Mouse (Mus musculus): ENCODE measurements around the gene Pip4k2b. TPM values are rescaled to one million over a fixed set of nuclear protein-coding genes. Genes with fewer than 3 reads are reported as not detected.

Pip4k2b gene
- polyA plus RNA-seq, 1 experiment, result 26.0 TPM

GRCm38 (mm10) chr11:97685613-97686321, 58.7 kb downstream of the Pip4k2b start, which contains the start of gene Cisd3:
Cisd3 (plus strand) TSS chr11:97685826.
- Histone ChIP-seq H3K4me3 (ENCODE audit: insufficient read depth, low read length) (peak within 1 kb of the TSS; percentile 60), H3K4me1 (ENCODE audit: control insufficient read depth, insufficient read depth, low read length) (peaks cover 27% of the 10 kb centered on the region), H3K27ac (ENCODE audit: insufficient read depth, low read depth, low read length) (peak within 1 kb of the TSS; percentile 15; the same call in 1 of the 2 replicates)
- no peak for TF ChIP-seq POLR2A (IDR thresholded peaks at IDR 0.05; ENCODE audit: borderline replicate concordance, low read depth, low read length)
- no peak for TF ChIP-seq CTCF (IDR thresholded peaks at IDR 0.05; ENCODE audit: low read depth, low read length)

DNA sequence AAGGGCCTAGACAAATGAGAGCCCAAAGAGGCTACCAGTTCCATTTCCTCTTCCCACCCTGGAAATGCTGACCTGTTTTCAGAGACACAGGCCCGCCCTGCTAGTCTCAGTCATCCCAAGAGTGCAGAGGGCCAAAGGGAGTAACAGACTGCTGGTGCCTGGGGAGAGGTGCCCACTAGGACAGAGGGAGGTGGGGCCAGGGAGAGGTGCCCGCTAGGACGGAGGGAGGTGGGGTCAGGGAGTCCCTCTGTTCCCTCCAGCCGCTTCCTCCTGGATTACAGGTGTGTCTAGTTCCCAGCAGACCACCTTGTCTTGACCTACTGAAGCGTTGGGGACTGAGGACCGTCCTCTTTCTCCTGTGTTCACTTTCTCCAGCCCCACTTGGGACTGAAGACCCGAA, 59.7 kb downstream of the Pip4k2b start:
- no peak overlapping the region for H3K4me3 ChIP-seq (ENCODE audit: insufficient read depth, low read length)
- H3K27ac ChIP-seq (ENCODE audit: insufficient read depth, low read depth, low read length), result peak overlapping the region; percentile 17; the same call in 1 of the 2 replicates
- no peak for TF ChIP-seq POLR2A (IDR thresholded peaks at IDR 0.05; ENCODE audit: borderline replicate concordance, low read depth, low read length)
- TF ChIP-seq CTCF (IDR thresholded peaks at IDR 0.05; ENCODE audit: low read depth, low read length), result no peak
- peaks cover 27% of the 10 kb centered on the region for H3K4me1 ChIP-seq (ENCODE audit: control insufficient read depth, insufficient read depth, low read length)

DNA sequence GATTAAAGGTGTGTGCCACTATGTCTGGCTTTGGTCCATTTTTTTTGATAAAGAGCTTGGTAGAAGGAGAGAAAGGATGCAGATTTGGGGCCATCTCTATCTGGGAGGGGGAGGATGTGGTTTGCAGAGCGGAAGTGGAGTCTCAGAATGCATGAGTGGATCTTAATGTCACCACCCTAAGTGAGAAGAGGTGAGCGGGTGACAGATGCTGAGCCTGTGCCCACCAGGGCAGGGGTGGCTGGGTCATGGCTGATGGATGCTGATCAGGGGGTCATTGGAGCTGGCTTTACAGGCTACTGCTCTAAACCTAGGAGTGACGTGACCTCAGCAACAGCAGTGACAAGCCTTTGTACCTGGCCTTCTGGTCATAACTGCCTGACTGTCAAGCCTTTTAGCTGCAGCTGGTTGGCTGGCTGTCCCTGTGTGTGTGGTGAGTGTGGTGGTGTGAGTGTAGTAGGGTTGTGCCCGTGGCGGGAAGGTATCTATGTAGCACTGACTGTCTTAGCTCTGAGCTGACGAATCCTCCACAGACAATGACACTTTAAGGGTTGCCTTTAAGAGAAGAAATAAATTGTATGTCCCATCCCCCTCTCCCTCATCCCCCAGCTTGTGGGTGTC, 60.3 kb downstream of the Pip4k2b start:
- H3K4me1 ChIP-seq (ENCODE audit: control insufficient read depth, insufficient read depth, low read length), result peaks cover 27% of the 10 kb centered on the region
- peak overlapping the region; percentile 17; the same call in 1 of the 2 replicates for H3K27ac ChIP-seq (ENCODE audit: insufficient read depth, low read depth, low read length)
- H3K4me3 ChIP-seq (ENCODE audit: insufficient read depth, low read length), result no peak overlapping the region
- TF ChIP-seq CTCF (IDR thresholded peaks at IDR 0.05; ENCODE audit: low read depth, low read length) (no peak), POLR2A (IDR thresholded peaks at IDR 0.05; ENCODE audit: borderline replicate concordance, low read depth, low read length) (no peak)

DNA sequence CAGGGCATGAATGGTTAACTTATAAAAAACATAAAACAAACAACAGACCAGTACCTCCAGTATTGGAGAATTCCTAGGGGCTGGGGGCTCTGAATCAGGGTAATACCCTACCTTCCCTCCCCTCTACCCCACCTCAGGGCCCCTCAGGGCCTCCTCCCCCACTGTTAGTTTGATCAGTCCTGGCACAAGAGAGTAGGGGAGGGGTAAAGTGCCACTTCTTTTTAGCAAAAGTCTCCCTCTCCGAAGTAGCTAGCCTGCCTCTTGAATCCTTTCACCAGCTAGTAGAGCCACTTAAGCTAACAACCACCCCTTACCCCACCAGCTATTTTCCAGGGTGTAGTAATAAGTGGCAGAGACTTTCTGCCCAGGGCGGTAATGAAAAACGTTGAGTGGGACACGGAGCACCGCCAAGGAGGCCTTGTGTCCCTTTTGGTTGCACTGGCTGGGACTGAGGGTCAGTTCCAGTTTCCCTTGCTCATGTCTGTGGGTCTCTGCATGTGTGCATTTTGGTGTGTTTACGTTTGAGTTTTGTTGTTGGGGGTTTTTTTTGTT, 61.9 kb downstream of the Pip4k2b start:
- no peak for TF ChIP-seq CTCF (IDR thresholded peaks at IDR 0.05; ENCODE audit: low read depth, low read length)
- TF ChIP-seq POLR2A (IDR thresholded peaks at IDR 0.05; ENCODE audit: borderline replicate concordance, low read depth, low read length), result no peak
- Histone ChIP-seq H3K4me1 (ENCODE audit: control insufficient read depth, insufficient read depth, low read length) (peaks cover 27% of the 10 kb centered on the region), H3K27ac (ENCODE audit: insufficient read depth, low read depth, low read length) (no peak overlapping the region), H3K4me3 (ENCODE audit: insufficient read depth, low read length) (no peak overlapping the region)

GRCm38 (mm10) chr11:97680430-97680829, 64.1 kb downstream of the Pip4k2b start:
- H3K27ac ChIP-seq (ENCODE audit: insufficient read depth, low read depth, low read length), result no peak overlapping the region
- H3K4me1 ChIP-seq (ENCODE audit: control insufficient read depth, insufficient read depth, low read length), result peaks cover 17% of the 10 kb centered on the region
- TF ChIP-seq CTCF (IDR thresholded peaks at IDR 0.05; ENCODE audit: low read depth, low read length) (no peak), POLR2A (IDR thresholded peaks at IDR 0.05; ENCODE audit: borderline replicate concordance, low read depth, low read length) (no peak)

DNA sequence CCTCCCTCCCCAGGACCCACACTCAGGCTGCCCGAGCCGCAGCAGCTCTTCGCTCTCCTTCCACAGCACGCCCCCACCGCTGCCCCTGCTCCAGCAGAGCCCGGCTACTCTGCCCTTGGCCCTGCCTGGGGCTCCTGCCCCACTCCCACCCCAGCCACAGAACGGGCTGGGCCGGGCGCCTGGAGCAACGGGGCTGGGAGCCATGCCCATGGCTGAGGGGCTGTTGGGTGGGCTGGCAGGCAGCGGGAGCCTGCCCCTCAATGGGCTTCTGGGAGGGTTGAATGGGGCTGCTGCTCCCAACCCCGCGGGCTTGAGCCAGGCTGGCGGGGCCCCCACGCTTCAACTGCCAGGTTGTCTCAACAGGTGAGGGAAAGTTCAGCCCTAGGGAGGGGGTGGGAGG, 66.2 kb downstream of the Pip4k2b start:
- TF ChIP-seq CTCF (IDR thresholded peaks at IDR 0.05; ENCODE audit: low read depth, low read length), result no peak
- Histone ChIP-seq H3K4me1 (ENCODE audit: control insufficient read depth, insufficient read depth, low read length) (no peaks in the 10 kb centered on the region), H3K27ac (ENCODE audit: insufficient read depth, low read depth, low read length) (no peak overlapping the region), H3K4me3 (ENCODE audit: insufficient read depth, low read length) (no peak overlapping the region)

More at GRCm38 (mm10) chr11:97680430-97680829, 64.1 kb downstream of the Pip4k2b start:
- H3K4me3 ChIP-seq (ENCODE audit: insufficient read depth, low read length), result no peak overlapping the region

GRCm38 (mm10) chr11:97677842-97678241, 66.7 kb downstream of the Pip4k2b start:
- Histone ChIP-seq H3K4me3 (ENCODE audit: insufficient read depth, low read length) (no peak overlapping the region), H3K27ac (ENCODE audit: insufficient read depth, low read depth, low read length) (no peak overlapping the region), H3K4me1 (ENCODE audit: control insufficient read depth, insufficient read depth, low read length) (no peaks in the 10 kb centered on the region)
- TF ChIP-seq CTCF (IDR thresholded peaks at IDR 0.05; ENCODE audit: low read depth, low read length) (no peak), POLR2A (IDR thresholded peaks at IDR 0.05; ENCODE audit: borderline replicate concordance, low read depth, low read length) (no peak)

DNA sequence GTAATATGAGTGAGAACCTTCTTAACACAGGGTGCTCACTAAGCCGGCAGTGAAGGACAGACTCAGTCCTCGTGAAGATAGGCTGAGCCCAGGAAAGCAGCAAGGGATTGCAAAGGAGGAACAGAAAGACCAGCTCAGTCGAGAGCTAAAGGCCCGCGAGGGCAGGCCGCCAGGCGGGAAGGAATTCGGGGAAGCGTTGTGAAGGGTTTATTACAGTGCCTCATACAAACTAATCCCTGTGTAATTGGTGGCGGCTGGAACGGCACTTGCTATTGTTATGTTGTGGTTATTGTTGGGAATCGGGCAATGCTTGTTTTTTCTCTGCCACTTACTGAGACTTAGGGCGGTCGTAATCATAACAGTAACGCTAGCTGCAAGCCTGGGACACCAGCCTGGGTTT, 67.1 kb downstream of the Pip4k2b start:
- TF ChIP-seq CTCF (IDR thresholded peaks at IDR 0.05; ENCODE audit: low read depth, low read length), result no peak
- TF ChIP-seq POLR2A (IDR thresholded peaks at IDR 0.05; ENCODE audit: borderline replicate concordance, low read depth, low read length), result no peak
- Histone ChIP-seq H3K4me1 (ENCODE audit: control insufficient read depth, insufficient read depth, low read length) (no peaks in the 10 kb centered on the region), H3K27ac (ENCODE audit: insufficient read depth, low read depth, low read length) (no peak overlapping the region), H3K4me3 (ENCODE audit: insufficient read depth, low read length) (no peak overlapping the region)

GRCm38 (mm10) chr11:97676050-97676754, 68.3 kb downstream of the Pip4k2b start:
- H3K27ac ChIP-seq (ENCODE audit: insufficient read depth, low read depth, low read length), result no peak overlapping the region
- H3K4me1 ChIP-seq (ENCODE audit: control insufficient read depth, insufficient read depth, low read length), result no peaks in the 10 kb centered on the region
- no peak overlapping the region for H3K4me3 ChIP-seq (ENCODE audit: insufficient read depth, low read length)
- TF ChIP-seq CTCF (IDR thresholded peaks at IDR 0.05; ENCODE audit: low read depth, low read length) (no peak), POLR2A (IDR thresholded peaks at IDR 0.05; ENCODE audit: borderline replicate concordance, low read depth, low read length) (no peak)

All from bone marrow macrophage, adult 2 months (primary cell).